Mouse (Mus musculus) intestine, embryonic 14.5 days (tissue): Measurements from ENCODE around the gene Bmp4. TPM values are rescaled to one million over a fixed set of nuclear protein-coding genes. Genes with fewer than 3 reads are reported as not detected.

Experiments used
- ATAC-seq: fragments of 200-750 bp; cut with Nextera tagmentation; replicated peaks from 2 replicates; pipeline ENCODE4 v1.8.0; 2017; ENCODE audit warnings: low read depth, moderate number of reproducible peaks, moderate TSS enrichment, moderate library complexity; ENCODE audit not compliant: low FRiP score, low TSS enrichment
- DNase-seq: peaks from one replicate; pipeline ENCODE4 v3.0.0-alpha.2; 2018; ENCODE audit warnings: low spot score
- H3K27ac ChIP-seq: fragments of 300-500 bp; sonication (generic); 2 replicates; pipeline ENCODE4 v1.5.1; 2014; ENCODE audit warnings: low read depth, mild to moderate bottlenecking, control low read depth
- H3K27me3 ChIP-seq: fragments of 300-500 bp; sonication (generic); replicated peaks from 2 replicates; pipeline ENCODE4 v1.6.1; 2014; ENCODE audit warnings: low read length, control low read depth; ENCODE audit not compliant: control insufficient read depth, insufficient read depth
- H3K36me3 ChIP-seq: fragments of 300-500 bp; sonication (generic); 2 replicates; pipeline ENCODE4 v1.6.1; 2014; ENCODE audit warnings: low read length, control low read depth; ENCODE audit not compliant: control insufficient read depth, insufficient read depth
- H3K4me1 ChIP-seq: fragments of 300-500 bp; sonication (generic); replicated peaks from 2 replicates; pipeline ENCODE4 v1.6.1; 2014; ENCODE audit warnings: low read length, control low read depth, mixed read lengths; ENCODE audit not compliant: control insufficient read depth, insufficient read depth
- H3K4me2 ChIP-seq: fragments of 300-500 bp; sonication (generic); 2 replicates; pipeline ENCODE4 v1.6.1; 2014; ENCODE audit warnings: low read length
- H3K4me3 ChIP-seq: fragments of 300-500 bp; sonication (generic); 2 replicates; pipeline ENCODE4 v1.5.1; 2014; ENCODE audit warnings: low read depth, low read length, control low read depth, mixed read lengths
- H3K9ac ChIP-seq: fragments of 300-500 bp; sonication (generic); 2 replicates; pipeline ENCODE4 v1.6.1; 2014; ENCODE audit warnings: mild to moderate bottlenecking, low read length
- H3K9me3 ChIP-seq: fragments of 300-500 bp; sonication (generic); 2 replicates; pipeline ENCODE4 v1.6.1; 2016; ENCODE audit warnings: low read length, control low read depth; ENCODE audit not compliant: control insufficient read depth
- WGBS: fragments of 180-500 bp; shearing (Covaris S2); extraction: QIAGEN DNeasy Blood & Tissue Kit; methylation state at CpG from one replicate; pipeline ENCODE4 v1.1.7; 2014; 5-methylcytosine and 5-hydroxymethylcytosine counted together
- polyA plus RNA-seq: library from polyadenylated mRNA; unstranded; fragments of >200 nt; fragmentation: Nextera tagmentation; extraction: Ambion mirVana; gene quantifications from 2 replicates; pipeline ENCODE4 v1.2.1, GENCODE M21; 2014

Gene Bmp4
- polyA plus RNA-seq, 1 experiment from 2014 or later = 62.9 TPM

GRCm38 (mm10) chr14:46388636-46389035 is 1.8 kb downstream of the Bmp4 start:
- Histone ChIP-seq H3K36me3 (peaks cover 9% of the 10 kb centered on the region; the same call in 1 of the 2 replicates), H3K4me3 (peak overlapping the region; percentile 60), H3K9ac (peak overlapping the region; percentile 86), H3K4me2 (peak overlapping the region; percentile 73), H3K27me3 (peaks cover 25% of the 10 kb centered on the region), H3K4me1 (no peaks in the 10 kb centered on the region), H3K9me3 (no peaks in the 10 kb centered on the region), H3K27ac (peak overlapping the region; percentile 91)
- WGBS = 0% methylated on average over 26 of the region's 27 CpGs
- DNase-seq (peak; percentile 83), ATAC-seq (no peak)

DNA sequence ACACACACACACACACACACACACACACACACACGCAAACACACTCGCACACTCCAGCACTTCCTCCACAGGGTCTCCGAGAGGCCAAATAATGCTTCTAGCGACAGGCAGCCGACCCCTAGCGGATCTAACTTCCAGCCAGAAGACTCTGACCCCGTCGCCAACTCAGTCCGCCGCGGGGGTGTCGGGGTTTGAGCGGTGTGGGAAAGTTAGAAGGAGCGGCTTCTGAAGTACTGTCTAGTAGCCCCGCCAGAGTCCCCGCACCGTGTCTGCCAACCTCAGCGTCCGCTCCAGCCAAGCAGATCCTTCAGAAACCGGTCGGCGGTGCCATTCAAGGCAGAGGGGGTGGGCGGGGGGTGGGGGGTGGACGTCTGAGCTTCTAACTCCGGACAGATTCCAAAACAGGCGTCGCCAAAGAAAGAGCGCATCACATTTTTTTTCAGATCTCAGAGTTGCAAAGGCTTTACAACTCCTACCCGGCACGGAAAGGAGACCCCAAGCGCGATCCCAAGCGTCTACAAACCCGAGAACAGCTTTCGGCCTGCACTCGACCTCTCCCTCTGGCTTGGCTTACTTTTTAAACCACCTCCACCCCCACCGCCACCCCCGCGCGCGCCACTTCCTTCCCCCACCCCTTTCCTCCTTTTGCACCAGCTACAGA is 2.5 kb downstream of the Bmp4 start:
- Histone ChIP-seq H3K36me3 (peaks cover 13% of the 10 kb centered on the region; the same call in 1 of the 2 replicates), H3K4me2 (peak overlapping the region; percentile 73), H3K4me1 (no peaks in the 10 kb centered on the region), H3K9ac (peak overlapping the region; percentile 86), H3K9me3 (no peaks in the 10 kb centered on the region), H3K4me3 (peak overlapping the region; percentile 60), H3K27ac (peak overlapping the region; percentile 91), H3K27me3 (peaks cover 25% of the 10 kb centered on the region)
- peak; percentile 13; the same call in 1 of the 2 replicates for ATAC-seq
- DNase-seq = peak; percentile 88
- under 1% methylated on average over 41 of the region's 41 CpGs for WGBS

DNA sequence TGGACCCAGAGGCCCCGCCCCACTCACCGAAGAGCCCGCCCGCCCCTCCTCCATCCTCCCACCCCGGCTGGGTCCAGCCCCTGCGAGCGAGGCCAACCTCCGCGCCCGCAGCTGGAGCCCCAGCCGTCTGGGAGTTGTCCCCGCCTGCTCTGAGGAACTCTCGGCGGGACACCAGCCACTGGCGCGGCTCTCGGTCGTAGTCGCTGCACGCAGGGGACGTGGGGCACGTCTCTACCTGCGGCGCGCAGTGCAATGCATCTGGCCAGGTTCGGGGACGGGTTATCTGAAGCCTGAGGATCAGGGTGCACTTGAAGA is 3.2 kb downstream of the Bmp4 start:
- Histone ChIP-seq H3K27ac (peak overlapping the region; percentile 91), H3K4me2 (peak overlapping the region; percentile 73), H3K4me3 (peak overlapping the region; percentile 60), H3K9ac (peak overlapping the region; percentile 86), H3K27me3 (peaks cover 25% of the 10 kb centered on the region), H3K36me3 (peaks cover 18% of the 10 kb centered on the region), H3K9me3 (no peaks in the 10 kb centered on the region), H3K4me1 (no peaks in the 10 kb centered on the region)
- under 1% methylated on average over 26 of the region's 27 CpGs for WGBS
- DNase-seq (no peak), ATAC-seq (peak; percentile 89)

GRCm38 (mm10) chr14:46386478-46387356 is 3.8 kb downstream of the Bmp4 start:
- DNase-seq (peak; percentile 91), ATAC-seq (no peak; the same call in 1 of the 2 replicates)
- H3K4me3 ChIP-seq = peak overlapping the region; percentile 60
- no peaks in the 10 kb centered on the region for H3K4me1 ChIP-seq
- 1% methylated on average over 28 of the region's 28 CpGs for WGBS
- H3K27me3 ChIP-seq = peaks cover 25% of the 10 kb centered on the region
- H3K9me3 ChIP-seq = no peaks in the 10 kb centered on the region
- peaks cover 21% of the 10 kb centered on the region for H3K36me3 ChIP-seq
- H3K4me2 ChIP-seq = peak overlapping the region; percentile 73
- peak overlapping the region; percentile 91 for H3K27ac ChIP-seq
- H3K9ac ChIP-seq = peak overlapping the region; percentile 63

- ATAC-seq (no peak), DNase-seq (peak; percentile 72)
- 1% methylated on average over 39 of the region's 39 CpGs for WGBS
- Histone ChIP-seq H3K9ac (peak overlapping the region; percentile 63), H3K4me1 (peaks cover 6% of the 10 kb centered on the region; the same call in 1 of the 2 replicates), H3K9me3 (no peaks in the 10 kb centered on the region), H3K36me3 (peaks cover 25% of the 10 kb centered on the region), H3K4me2 (peak overlapping the region; percentile 73), H3K27ac (peak overlapping the region; percentile 91), H3K27me3 (peaks cover 27% of the 10 kb centered on the region), H3K4me3 (peak overlapping the region; percentile 60)
Measured at GRCm38 (mm10) chr14:46385701-46386477, 4.6 kb downstream of the Bmp4 start.

DNA sequence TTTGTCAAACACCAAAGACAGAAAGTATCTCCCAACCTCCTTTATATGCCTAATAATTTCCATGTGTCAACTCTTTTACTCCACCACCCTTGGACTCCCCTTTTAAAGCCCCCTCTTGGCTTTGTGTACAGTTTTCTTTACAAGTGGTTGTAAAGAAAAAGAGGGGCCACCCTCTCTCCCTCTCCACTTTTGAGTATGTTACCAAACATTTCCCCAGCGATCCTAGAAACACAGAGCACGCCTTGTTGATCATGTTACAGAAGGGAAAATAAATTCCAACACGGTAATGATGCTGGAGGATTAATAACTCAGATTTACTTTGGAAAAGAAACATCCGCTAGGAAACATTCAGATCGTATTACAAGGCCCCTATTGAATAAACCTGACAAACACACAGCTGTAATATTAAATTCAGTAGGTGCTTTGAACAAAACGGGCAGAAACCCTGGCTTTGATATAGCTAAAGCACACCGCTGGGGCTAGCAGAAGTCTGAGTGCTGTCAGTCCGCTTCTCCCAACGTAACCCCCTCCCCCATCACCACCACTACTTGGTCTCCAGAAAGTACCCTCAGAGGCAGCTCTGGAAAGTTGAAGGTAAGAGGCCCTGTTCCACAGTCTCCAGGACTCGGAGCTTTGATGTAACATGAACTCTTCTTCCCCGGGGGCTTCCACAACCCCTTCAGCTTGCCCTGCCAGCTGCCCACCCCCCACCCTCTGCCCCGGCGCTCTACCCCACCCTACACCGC is 5.3 kb downstream of the Bmp4 start:
- ATAC-seq (no peak), DNase-seq (no peak)
- Histone ChIP-seq H3K4me2 (peak overlapping the region; percentile 73), H3K27ac (peak overlapping the region; percentile 91; the same call in 1 of the 2 replicates), H3K4me1 (peaks cover 13% of the 10 kb centered on the region), H3K9ac (peak overlapping the region; percentile 63), H3K36me3 (peaks cover 25% of the 10 kb centered on the region), H3K9me3 (no peaks in the 10 kb centered on the region), H3K4me3 (peak overlapping the region; percentile 60), H3K27me3 (peaks cover 22% of the 10 kb centered on the region)
- 11% methylated on average over 14 of the region's 14 CpGs for WGBS

DNA sequence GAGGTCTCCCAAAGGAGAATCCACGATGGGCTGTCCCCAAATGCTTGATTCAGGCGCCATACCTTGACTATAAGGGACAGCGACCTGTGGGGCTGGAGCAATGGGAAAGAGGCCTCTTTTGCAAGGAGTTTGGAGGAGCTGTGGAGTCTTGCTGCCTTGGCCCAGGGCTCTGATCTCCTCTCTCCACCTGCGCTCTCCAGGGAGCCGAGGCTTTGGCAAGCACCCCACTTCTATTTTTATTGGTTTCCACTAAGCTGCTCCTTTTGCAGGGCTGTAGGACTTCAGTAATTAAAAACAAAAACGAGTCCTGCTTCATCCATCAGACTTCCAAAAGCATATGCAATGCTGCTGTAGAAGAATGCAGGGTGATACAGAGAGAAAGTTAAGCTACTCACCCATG is 9.0 kb downstream of the Bmp4 start:
- H3K4me2 ChIP-seq = no peak overlapping the region
- 0 out of 2 replicates have a peak, but pooled peaks cover 11% of the 10 kb centered on the region for H3K27me3 ChIP-seq
- H3K4me1 ChIP-seq = peaks cover 13% of the 10 kb centered on the region
- no peak for DNase-seq
- no peak overlapping the region for H3K4me3 ChIP-seq
- no peaks in the 10 kb centered on the region for H3K9me3 ChIP-seq
- 47% methylated on average over 6 of the region's 6 CpGs for WGBS
- H3K36me3 ChIP-seq = peaks cover 25% of the 10 kb centered on the region
- H3K27ac ChIP-seq = no peak overlapping the region
- no peak overlapping the region for H3K9ac ChIP-seq
- no peak for ATAC-seq
